Mouse (Mus musculus) ovary, adult 18-20 months (tissue): ENCODE results near the gene Gja3.
"Not testable (repeated sequence)": the region's sequence is repeated elsewhere in the genome, so short reads cannot be mapped to it uniquely, and the experiment has no call there.

Experiments
- DNase-seq: peaks from one replicate; pipeline ENCODE4 v3.0.0; 2022; ENCODE audit warnings: low spot score, mixed read lengths

Gene Gja3

GRCm38 (mm10) chr14:57034135-57034534, 23.8 kb downstream of the Gja3 start:
- no peak for DNase-seq

- DNase-seq, result no peak
Measured at GRCm38 (mm10) chr14:57032850-57033249, 25.1 kb downstream of the Gja3 start.

DNA sequence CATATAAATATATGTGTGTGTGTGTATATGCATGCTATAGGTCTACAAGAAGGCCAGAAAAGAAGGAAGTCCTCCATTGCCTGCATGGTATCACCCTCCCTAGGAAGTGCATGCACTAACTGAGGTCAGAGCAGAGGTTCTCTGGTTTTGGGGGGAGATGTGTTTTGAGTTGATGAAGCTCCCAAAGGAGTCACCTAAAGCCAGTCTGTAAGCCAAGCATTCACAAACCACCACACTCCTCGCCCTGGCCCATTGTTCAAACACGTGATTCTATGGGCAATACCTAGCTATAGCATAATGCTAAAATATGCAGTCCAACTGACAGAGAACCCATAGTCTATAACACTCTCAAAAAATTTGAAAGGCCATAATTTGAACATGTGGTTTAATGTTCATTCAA, 39.5 kb downstream of the Gja3 start:
- no peak for DNase-seq

GRCm38 (mm10) chr14:57016806-57017205, 41.1 kb downstream of the Gja3 start:
- DNase-seq, result not testable (repeated sequence)

- no peak for DNase-seq
Measured at GRCm38 (mm10) chr14:56988621-56989020, 69.3 kb downstream of the Gja3 start.
